Mouse (Mus musculus) megakaryocyte, adult 5-6 weeks (primary cell): Measurements from ENCODE around the gene Taar6. TPM values are rescaled to one million over a fixed set of nuclear protein-coding genes. Genes with fewer than 3 reads are reported as not detected.
A peak's percentile ranks its signal among the peaks of the same experiment; 100 is the strongest.

Experiments
- ATAC-seq: 2 replicates; pipeline ENCODE4 v1.8.0; 2016; ENCODE audit warnings: mild to moderate bottlenecking, inconsistent platforms; ENCODE audit not compliant: poor library complexity, severe bottlenecking
- total RNA-seq, 2 experiments: library from RNA; stranded (forward) in 1 of 2; stranded (reverse) in 1 of 2; fragments of 153-499, 151-499 nt in 1 of 2; fragments of 221-1000, 200-1000 nt in 1 of 2; gene quantifications; 2 replicates each; pipeline versions ENCODE4 v1.2.3 to v1.2.4; 2015 to 2017

Taar6 gene
- total RNA-seq (2015), result not detected in 2 replicates
- not detected in 2 replicates for total RNA-seq (2017)

DNA sequence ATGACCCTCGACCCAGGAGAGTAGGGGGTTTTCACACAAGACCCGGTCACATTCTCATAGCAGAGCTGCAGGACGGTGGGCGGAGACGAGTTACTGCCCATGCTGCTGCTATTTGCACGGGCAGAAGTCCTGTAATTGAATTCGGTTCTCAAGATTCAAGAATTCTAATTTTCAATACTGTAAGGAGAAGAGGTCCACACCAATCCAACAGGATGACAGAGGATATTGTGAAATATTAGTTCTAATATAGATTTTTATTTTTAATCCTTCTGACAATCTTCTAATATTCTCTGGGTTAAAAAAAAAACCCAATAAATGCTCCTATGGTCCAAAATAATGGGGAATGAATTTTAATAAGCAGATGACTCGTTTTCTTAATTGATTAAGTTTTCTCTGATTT is at the start of gene Taar6:
Gene Taar6 (minus strand): TSS at position 101 of the 400 bp plus-strand sequence.
- no peak for ATAC-seq

DNA sequence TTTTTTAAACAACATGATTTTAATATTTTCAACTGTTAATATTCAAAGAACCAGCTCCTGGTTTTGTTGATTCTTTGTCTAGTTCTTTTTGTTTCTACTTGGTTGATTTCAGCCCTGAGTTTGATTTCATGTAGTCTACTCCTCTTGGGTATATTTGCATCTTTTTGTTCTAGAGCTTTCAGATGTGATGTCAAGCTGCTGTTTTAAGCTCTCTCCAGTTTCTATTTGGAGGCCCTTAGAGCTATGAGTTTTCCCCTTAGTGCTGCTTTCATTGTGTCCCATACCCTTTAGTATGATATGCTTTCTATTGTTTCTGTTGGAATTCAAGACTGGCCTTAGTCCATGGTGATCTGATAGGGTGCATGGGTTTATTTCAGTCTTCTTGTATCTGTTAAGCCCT is 45.9 kb upstream of the Taar6 start:
- ATAC-seq, result no peak

DNA sequence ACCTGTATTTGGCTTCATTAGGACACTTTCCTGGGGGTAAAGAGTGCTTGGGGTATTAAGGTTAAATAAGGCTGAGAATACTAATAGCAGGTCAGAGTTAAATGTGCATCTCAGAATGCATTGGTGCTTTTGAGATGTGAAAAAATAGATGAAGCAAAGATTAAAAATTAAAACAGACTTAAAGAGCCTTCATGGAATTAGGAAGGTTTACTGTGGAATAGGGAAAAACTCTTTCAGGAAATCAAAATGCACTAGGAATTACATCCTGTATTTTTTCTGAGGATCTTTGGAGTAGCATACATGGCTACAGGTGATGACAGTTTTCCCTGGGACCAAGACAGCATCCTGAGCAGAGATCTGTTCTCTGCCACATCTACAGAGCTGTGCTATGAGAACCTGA is 41.5 kb upstream of the Taar6 start, which contains the start of gene Taar7d:
Gene Taar7d (plus strand): TSS at position 301 of the 400 bp plus-strand sequence.
- ATAC-seq, result no peak

DNA sequence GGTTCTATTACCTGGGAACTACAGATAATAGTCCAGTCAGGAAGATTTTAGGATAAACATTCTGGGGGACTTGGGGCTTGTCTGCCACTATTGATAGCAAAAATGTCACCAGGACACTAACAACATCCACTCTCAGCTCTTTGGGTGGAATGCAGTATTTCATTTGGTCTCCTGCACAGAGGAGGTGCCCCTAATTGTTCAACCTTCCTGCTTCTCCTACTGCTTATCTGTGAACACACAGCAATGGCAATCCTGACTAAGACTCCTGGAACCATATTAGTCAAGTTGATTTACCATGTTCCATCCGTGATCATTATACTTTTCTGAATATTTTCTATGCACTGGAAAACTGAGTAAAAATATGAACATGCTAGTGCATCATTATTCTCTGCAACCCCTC is 22.7 kb upstream of the Taar6 start:
- ATAC-seq, result no peak

DNA sequence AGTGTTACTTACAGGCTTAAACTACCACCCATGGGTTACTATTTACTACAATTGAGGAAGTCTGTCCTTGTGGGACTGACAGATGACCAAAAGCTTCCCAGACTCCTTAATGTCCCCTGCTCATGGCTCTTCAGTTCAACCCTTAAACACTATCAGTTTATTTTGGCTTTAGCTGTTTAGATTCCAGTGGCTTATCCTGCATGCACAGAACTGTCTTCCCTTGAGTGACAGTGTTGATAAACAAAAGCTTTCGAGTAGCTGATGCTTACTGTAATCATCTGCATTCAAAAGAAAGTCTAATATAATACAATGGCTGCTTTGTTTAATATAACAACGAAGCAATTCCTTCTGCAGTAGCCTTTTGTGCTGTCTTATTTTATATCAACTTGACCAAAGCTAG is 21.6 kb upstream of the Taar6 start:
- ATAC-seq, result no peak

DNA sequence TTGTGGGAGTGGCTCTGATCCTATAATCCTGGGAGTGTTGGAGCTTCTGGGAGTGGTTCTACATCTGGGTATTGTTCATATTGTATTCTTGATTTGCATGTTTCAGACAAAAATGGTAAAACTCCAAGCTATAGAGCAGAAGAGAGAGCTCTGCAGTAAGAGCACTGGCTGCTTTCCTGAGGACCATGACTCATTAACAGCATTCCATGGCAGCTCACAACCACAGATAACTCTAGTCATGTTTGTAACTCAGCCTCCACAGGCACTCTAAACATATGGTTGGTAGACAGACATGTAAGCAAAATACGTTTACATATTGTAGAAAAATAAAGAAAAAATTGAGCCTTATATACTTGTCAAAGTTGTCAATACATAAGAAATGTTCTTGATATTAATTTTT is 21.0 kb upstream of the Taar6 start:
- ATAC-seq, result no peak

DNA sequence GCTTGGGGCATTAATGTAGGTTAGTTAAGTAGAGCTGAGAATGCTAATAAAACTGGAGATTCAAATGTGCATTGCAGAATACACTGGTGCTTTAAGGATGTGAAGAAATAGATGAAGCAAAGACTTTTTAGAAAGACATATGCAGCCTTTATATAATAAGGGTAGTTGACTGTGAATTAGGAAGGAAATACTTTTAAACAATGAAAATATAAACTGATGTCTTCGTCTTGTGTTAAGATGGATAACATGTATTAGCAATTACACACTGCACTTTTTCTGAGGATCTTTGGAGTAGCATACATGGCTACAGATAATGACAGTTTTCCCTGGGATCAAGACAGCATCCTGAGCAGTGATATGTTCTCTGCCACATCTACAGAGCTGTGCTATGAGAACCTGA is 14.2 kb upstream of the Taar6 start, which contains the start of gene Taar7b:
Gene Taar7b (plus strand): TSS at position 301 of the 400 bp plus-strand sequence.
- ATAC-seq, result no peak

DNA sequence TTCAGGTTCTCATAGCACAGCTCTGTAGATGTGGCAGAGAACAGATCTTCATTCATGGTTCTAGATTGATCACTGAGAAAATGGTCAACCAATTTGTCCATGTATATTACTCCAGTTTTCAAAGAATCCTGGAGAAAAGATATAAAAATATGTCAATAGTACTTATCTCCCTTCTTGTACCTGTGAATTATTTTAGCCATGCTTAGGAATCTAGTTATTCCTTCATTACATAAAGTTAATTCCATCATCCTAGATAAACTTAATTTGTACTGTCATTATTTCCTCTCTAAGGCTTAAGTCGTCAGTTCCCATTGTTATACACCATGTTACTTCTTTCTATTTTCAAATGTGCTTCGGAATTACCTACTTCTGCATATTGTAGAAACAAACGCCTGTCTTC is 7.9 kb upstream of the Taar6 start, which contains the start of gene Taar7a:
Gene Taar7a (minus strand): TSS at position 101 of the 400 bp plus-strand sequence.
- no peak for ATAC-seq

DNA sequence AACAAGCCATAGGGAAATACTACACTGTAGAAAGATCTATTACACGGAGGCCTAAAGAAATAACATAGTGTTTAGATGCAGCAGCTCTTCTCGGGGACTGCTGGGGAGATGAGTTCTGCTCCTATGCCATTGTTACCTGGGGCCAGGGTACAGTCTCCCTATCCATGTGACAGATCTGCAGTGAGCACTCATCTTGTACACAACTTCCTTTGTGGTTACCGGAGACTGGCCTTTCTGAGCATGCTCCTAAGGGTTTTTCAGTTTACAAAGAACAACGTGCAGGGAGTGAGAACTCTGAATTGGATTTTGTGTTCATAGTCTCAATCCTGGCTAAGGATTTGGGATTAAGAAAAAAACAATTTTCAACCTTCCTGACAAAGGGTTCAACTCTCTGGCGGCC is 973 bp upstream of the Taar6 start:
- ATAC-seq, result no peak

DNA sequence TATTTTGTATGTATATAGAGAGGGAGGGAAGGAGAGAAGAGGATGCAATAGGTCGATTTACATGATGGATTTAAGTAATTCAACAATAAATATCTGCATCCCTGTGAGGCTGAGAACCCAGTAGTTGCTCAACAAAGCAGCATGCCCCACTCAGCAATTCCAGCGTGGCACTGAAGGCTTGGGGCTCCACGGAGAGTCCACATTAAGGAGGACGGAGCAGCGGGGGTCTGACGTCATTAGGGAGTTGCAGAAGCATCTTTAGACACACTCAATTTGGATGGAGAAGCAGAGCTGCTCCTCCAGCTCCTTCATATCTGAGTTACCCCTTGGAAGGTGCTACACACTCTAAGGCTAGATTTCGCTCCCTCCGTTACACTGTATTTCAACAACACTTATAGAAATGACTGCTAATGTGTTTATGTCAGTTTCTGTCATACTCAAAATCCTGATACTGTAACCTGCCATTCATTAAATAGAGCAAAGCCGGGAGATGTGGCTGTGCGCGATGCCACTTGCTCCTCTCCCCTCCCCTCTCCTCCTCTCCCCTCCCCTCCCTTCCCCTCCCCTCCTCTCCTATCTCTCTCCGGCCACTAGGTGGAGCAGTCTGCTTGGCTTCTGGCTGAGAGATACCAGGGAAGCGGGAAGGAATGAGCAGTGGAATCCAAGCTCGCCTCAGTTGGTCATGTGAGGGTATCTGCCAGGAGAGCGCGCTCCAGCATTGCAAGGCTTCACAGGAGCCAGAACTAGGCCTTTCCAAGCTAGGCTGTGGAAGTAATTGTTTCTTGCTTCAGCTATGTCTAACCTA is 6.3 kb downstream of the Taar6 start:
- peak; percentile 71 for ATAC-seq

DNA sequence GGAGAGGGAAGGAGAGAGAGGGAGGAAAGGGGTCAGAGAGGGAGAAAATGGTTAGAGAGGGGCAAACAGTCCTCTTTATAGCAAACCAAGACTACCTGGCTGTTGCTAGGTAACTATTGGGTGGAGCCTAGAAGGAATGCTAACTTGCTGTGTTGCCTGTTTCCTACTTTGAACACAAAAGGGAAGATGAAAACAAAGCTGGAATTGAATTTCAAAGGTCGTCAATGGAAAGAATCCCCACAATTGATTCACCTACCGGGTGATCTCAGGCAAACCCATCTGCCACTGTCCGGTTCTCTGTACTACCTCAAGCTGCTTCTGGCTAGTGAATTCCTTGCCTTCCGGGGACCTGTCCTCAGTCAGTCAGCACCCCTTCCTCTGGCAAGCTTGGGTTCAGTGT is 7.5 kb downstream of the Taar6 start:
- ATAC-seq, result no peak

DNA sequence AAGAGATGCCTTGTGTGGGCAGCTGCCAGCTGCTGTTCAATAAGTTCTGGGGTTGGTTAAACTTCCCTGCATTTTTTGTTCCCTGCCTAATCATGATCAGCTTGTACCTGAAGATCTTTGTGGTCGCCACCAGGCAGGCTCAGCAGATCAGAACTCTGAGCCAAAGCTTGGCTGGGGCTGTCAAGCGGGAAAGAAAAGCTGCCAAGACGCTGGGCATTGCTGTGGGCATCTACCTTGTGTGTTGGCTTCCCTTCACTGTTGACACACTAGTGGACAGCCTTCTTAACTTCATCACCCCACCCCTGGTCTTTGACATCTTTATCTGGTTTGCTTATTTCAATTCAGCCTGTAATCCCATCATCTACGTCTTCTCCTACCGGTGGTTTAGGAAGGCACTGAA is 14.2 kb downstream of the Taar6 start:
- no peak for ATAC-seq

DNA sequence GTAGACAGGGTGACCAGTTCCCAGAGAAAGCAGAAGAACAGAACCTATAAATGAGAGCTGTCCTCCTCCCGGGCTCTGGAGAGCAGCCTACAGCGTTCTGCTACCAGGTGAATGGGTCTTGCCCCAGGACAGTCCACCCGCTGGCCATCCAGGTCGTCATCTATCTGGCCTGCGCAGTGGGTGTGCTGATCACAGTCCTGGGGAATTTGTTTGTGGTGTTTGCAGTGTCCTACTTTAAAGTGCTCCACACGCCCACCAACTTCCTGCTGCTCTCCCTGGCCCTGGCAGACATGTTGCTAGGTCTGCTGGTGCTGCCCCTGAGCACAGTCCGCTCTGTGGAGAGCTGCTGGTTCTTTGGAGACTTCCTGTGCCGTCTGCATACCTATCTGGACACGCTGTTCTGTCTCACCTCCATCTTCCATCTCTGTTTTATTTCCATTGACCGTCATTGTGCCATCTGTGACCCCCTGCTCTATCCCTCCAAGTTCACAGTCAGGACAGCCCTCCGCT is 14.7 kb downstream of the Taar6 start, which contains the start of gene Taar5:
Gene Taar5 (plus strand): TSS at position 51 of the 510 bp plus-strand sequence.
- no peak for ATAC-seq

DNA sequence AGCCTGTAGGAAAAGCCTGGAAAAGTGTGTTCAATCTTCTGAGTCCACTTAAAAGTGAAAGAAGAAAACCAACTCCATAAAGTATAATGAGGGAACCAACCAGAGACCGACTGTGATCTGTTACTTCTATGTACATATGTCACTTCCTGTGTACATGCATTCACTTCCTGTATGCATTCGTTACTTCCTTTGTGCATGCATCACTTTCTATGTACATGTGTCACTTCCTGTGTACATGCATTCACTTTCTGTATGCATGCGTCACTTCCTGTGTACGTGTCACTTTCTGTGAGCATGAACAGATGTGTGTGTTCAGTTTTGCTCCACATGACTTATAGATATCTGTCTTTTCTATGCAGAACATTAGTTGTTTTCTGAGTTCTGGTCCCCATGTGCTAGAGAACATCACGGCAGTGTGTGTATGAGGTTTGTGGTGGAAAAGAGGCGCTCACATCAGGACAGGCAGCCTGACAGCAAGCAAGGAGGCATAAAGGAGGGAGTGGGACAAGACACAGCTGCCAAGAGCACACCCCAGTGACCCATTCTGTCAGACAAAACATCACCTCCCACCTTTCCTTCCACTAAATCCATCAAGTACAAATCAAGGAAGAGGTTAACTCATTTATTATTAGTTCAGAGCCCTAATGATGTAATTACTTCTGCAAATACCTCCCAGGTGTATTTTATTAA is 20.4 kb downstream of the Taar6 start:
- peak; percentile 18; the same call in 1 of the 2 replicates for ATAC-seq

DNA sequence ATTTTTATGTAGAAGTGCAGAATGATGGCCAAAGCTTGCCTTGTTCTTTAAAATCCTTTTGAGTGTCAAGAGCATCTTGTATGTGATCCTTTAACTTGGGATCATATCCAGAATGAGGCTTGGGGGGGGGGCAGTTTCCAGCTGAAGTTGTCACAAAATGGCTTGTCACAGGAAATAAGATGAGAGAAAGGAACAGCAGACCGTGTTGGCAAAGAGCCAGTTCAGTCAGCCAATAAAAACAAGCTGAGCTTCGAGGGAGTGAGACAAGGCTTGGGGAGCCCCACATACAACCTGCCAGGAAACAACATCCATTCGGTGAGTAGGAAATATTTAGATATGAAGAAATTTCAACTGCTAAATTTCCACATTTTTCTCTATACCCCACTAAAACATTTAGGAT is 22.0 kb downstream of the Taar6 start:
- ATAC-seq, result no peak

DNA sequence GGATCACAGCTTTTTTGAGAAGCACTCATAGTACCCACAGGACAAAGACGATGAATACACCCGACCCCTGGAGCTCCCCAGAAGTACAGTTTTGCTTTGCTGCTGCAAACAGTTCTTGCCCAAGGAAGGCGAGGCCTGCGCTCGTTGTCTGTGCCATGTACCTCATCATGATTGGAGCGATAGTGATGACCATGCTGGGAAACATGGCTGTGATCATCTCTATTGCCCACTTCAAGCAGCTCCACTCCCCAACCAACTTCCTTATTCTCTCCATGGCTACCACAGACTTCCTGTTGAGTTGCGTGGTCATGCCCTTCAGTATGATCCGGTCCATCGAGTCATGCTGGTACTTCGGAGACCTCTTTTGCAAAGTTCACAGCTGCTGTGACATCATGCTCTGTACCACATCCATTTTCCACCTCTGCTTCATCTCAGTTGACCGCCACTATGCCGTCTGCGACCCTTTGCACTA is 25.0 kb downstream of the Taar6 start, which contains the start of gene Taar4:
Gene Taar4 (plus strand): TSS at position 51 of the 472 bp plus-strand sequence.
- ATAC-seq, result peak; percentile 67; the same call in 1 of the 2 replicates

DNA sequence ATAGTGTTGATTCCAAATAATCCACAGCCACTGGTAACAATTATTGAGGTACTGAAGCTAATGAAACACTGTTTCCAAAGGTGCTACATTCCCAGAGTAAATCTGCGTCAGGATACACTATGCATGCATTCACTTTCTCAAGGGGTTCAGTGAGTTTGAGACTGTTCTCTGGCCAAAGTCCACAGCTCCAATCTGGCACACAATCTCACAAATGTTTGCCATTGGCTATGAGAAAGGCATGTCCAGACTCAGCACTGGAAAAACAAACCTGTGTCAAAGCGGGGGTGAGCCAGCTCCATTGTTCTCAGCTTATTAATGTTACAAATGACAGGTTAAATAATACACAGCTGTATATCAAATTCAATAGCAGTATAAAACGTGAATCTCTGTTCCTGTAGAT is 26.4 kb downstream of the Taar6 start:
- no peak for ATAC-seq

DNA sequence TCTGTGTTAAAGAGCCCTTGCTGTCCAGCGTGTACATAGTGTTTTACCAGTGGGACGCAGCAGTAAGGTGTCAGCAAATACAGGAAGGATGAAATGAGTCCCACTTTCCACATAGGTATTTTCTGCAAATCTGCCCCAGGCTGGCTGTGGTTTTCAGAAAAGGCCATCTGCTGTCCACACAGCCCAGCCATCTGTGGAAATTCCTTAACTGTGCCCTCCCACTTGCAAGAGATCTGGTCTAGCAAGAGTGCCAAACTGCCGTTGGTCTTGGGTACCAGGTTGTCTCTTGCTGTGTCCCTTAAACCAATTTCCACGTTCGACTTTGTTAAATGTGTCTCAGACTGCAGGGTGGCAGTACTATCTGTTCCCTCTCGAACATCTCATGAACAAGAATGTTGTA is 33.7 kb downstream of the Taar6 start:
- no peak for ATAC-seq

DNA sequence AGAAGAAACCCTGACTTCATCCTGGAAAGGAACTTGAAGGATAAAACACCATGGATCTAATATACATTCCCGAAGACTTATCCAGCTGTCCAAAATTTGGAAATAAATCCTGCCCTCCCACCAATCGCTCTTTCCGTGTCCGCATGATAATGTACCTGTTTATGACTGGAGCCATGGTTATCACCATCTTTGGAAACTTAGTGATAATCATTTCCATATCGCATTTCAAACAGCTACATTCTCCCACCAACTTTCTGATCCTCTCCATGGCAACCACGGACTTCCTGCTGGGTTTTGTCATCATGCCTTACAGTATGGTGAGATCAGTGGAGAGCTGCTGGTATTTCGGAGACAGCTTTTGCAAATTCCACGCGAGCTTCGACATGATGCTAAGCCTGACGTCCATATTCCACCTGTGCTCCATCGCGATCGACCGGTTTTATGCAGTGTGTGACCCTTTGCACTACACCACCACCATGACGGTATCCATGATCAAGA is 35.9 kb downstream of the Taar6 start, which contains the start of gene Taar3:
Gene Taar3 (plus strand): TSS at position 51 of the 498 bp plus-strand sequence.
- no peak for ATAC-seq

DNA sequence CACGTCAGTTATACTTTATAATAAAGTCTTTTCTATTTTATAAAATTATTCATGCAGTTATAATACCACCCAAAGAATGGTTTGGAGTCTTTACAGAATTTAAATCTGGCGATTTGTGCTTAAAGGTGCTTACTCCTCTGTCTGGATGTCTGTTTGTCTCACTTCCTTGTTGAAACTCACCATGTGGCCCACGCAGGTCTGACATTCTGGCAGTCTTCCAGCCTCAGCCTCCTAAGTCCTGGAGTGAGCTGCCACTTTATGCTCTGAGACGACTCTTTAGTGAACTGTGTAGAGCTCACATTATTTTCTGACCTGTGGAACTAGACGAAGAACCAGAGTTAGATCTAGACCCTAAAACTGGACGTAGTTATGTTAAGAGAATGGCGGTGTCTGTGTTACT is 37.4 kb downstream of the Taar6 start:
- ATAC-seq, result no peak

DNA sequence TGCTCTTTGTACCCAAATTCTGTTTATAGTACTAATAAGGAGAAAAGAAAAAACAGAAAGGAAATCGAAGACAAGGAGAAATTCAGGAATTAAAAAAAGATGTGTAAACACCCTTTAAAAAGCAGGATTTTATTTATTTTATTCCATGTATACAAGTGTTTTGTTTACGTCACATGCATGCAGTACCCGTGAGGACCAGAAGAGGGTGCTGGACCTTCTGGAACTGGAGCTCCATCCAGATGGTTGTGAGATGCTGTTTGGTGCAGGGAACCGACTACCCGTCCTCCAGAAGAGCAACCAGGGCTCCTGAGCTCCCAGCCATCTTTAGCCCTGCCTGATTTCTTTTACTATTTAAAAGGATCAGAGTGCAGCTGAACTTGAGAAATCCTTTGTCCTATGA is 43.0 kb downstream of the Taar6 start:
- ATAC-seq, result no peak
